Mouse (Mus musculus) intestine, embryonic 15.5 days (tissue): Measurements from ENCODE around the gene Huwe1. TPM values are rescaled to one million over a fixed set of nuclear protein-coding genes. Genes with fewer than 3 reads are reported as not detected.

Experiments
- microRNA counts: library from miRNA; unstranded; fragments of <30 nt; microRNA quantifications from one replicate; lab custom pipeline; 2016
- polyA plus RNA-seq: library from polyadenylated mRNA; unstranded; fragments of >200 nt; fragmentation: Nextera tagmentation; extraction: Ambion mirVana; gene quantifications from 2 replicates; pipeline ENCODE4 v1.2.1, GENCODE M21; 2015

Gene Huwe1
- polyA plus RNA-seq, 1 experiment from 2014 or later = 40.5 TPM

MicroRNAs encoded within 50 kb of the gene (microRNA counts, 519-probe panel; counts per million panel counts)
- 3,268 counts per million, percentile 82 among the panel's probes with 10 or more counts for microRNA mmu-miR-98 (lab: Ali Mortazavi, UCI)

Other genes with a start within 250 kb of the Huwe1 start
- 198 and 211 TPM in 2 replicates for gene Hsd17b10, start 201.0 kb downstream of the Huwe1 start, polyA plus RNA-seq
- 3.3 and 3.4 TPM in 2 replicates for gene Ribc1, start 215.5 kb downstream of the Huwe1 start, polyA plus RNA-seq
- 89.3 and 92.5 TPM in 2 replicates for gene Smc1a, start 215.6 kb downstream of the Huwe1 start, polyA plus RNA-seq